ENCODE assay signal across 8 mouse cellular contexts in the genomic region with DNA sequence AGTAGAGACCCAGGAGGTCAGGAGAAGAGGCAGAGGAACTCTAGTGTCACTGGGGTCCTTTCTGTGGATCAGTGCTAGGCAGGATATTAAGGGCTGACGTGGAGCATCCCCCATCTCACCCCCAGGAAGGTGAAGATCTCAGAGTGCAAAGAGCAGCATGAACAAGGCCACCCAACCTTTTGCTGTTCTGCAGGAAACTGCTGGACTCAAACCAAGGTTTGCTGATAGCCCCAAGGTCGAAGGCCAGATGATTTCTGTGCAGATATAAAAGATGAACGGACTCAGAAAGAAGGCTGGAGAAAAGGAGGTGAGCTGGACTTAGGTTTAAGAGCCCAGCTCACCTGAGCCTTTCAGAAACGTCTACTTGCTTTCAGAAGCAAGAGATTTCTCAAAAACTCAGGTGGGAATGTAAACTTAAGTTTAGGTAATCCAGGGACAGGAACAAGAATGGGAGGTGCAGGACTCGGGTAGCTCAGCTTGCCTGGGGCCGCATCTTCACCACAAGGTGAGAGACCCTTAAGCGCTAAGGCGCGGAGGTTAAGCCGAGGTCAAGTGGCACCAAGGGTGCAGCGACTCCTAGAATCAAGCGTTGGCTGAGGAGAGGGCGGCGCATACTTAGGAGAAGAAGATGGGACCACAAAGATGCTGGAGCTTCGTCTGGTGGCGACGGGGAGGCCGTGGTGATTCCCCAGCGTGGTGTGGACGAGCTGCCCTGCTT. TPM values are rescaled to one million over a fixed set of nuclear protein-coding genes. Genes with fewer than 3 reads are reported as not detected.
DNase-seq lines count a peak whose midpoint lies in the region; ATAC-seq and TF ChIP-seq lines count a peak whose summit lies in the region.

No protein-coding gene starts in this region.

- H3K4me1 ChIP-seq in liver, adult 2 months (ENCODE audit: control insufficient read depth, insufficient read depth, low read length): no peaks in the 10 kb centered on the region; the same call in 1 of the 2 replicates
- H3K4me1 ChIP-seq in embryonic facial prominence, embryonic 15.5 days: peaks cover 39% of the 10 kb centered on the region
- H3K4me1 ChIP-seq in hindbrain, postnatal 0 days (ENCODE audit: insufficient read depth, low read length): peaks cover 3% of the 10 kb centered on the region; the same call in 1 of the 2 replicates
- peaks cover 31% of the 10 kb centered on the region for H3K4me1 ChIP-seq in neural tube, embryonic 12.5 days

- peak overlapping the region; percentile 44; the same call in 1 of the 2 replicates for H3K9ac ChIP-seq in liver, adult 2 months (ENCODE audit: low read depth, low read length)
- peak overlapping the region; percentile 50 for H3K9ac ChIP-seq in embryonic facial prominence, embryonic 15.5 days
- H3K9ac ChIP-seq in hindbrain, postnatal 0 days (replicated peaks; ENCODE audit: low read length): peak overlapping the region; percentile 71
- peak overlapping the region; percentile 80 for H3K9ac ChIP-seq in neural tube, embryonic 12.5 days

- H3K4me3 ChIP-seq in liver, adult 2 months (ENCODE audit: insufficient read depth, low read depth, low read length): peak overlapping the region; percentile 47; the same call in 1 of the 2 replicates
- H3K4me3 ChIP-seq in embryonic facial prominence, embryonic 15.5 days (replicated peaks): peak overlapping the region; percentile 75
- H3K4me3 ChIP-seq in hindbrain, postnatal 0 days (ENCODE audit: low read length): peak overlapping the region; percentile 62
- H3K4me3 ChIP-seq in neural tube, embryonic 12.5 days: peak overlapping the region; percentile 78

- no peaks in the 10 kb centered on the region for H3K9me3 ChIP-seq in embryonic facial prominence, embryonic 15.5 days (replicated peaks)
- H3K9me3 ChIP-seq in hindbrain, postnatal 0 days (ENCODE audit: low read length): no peaks in the 10 kb centered on the region
- no peaks in the 10 kb centered on the region for H3K9me3 ChIP-seq in neural tube, embryonic 12.5 days

- H3K4me2 ChIP-seq in embryonic facial prominence, embryonic 15.5 days (replicated peaks): peak overlapping the region; percentile 85
- H3K4me2 ChIP-seq in hindbrain, postnatal 0 days (ENCODE audit: low read depth, low read length): peak overlapping the region; percentile 70
- peak overlapping the region; percentile 75 for H3K4me2 ChIP-seq in neural tube, embryonic 12.5 days (replicated peaks)

- no peak for TF ChIP-seq POLR2A in liver, adult 2 months (IDR thresholded peaks at IDR 0.05; ENCODE audit: extremely low read depth, insufficient read depth, low read length)

- no peak for TF ChIP-seq CTCF in liver, adult 2 months (IDR thresholded peaks at IDR 0.05; ENCODE audit: low read depth, low read length)
- no peak for TF ChIP-seq CTCF in hindbrain, postnatal 0 days (IDR thresholded peaks at IDR 0.05; ENCODE audit: low read depth)

- H3K27me3 ChIP-seq in liver, adult 2 months (ENCODE audit: control insufficient read depth, insufficient read depth, low read length): peaks cover 10% of the 10 kb centered on the region
- H3K27me3 ChIP-seq in embryonic facial prominence, embryonic 15.5 days: peaks cover 7% of the 10 kb centered on the region; the same call in 1 of the 2 replicates
- H3K27me3 ChIP-seq in hindbrain, postnatal 0 days (ENCODE audit: insufficient read depth, low read length): no peaks in the 10 kb centered on the region
- H3K27me3 ChIP-seq in neural tube, embryonic 12.5 days (replicated peaks): no peaks in the 10 kb centered on the region

- no peaks in the 10 kb centered on the region for H3K79me2 ChIP-seq in liver, adult 2 months (ENCODE audit: control insufficient read depth, insufficient read depth, low read length)

- H3K27ac ChIP-seq in liver, adult 2 months (replicated peaks; ENCODE audit: insufficient read depth, low read depth, low read length): no peak overlapping the region
- H3K27ac ChIP-seq in embryonic facial prominence, embryonic 15.5 days (replicated peaks): peak overlapping the region; percentile 83; the same call in 1 of the 2 replicates
- peak overlapping the region; percentile 41 for H3K27ac ChIP-seq in hindbrain, postnatal 0 days
- H3K27ac ChIP-seq in neural tube, embryonic 12.5 days: peak overlapping the region; percentile 50; the same call in 1 of the 2 replicates

- no peak for ATAC-seq in embryonic facial prominence, embryonic 15.5 days (ENCODE audit: insufficient number of reproducible peaks, low FRiP score, low TSS enrichment, low read depth)
- no peak for ATAC-seq in hindbrain, postnatal 0 days
- ATAC-seq in neural tube, embryonic 12.5 days (ENCODE audit: low FRiP score, low read depth): no peak

- no peaks in the 10 kb centered on the region for H3K36me3 ChIP-seq in liver, adult 2 months (ENCODE audit: control insufficient read depth, insufficient read depth, low read length)
- no peaks in the 10 kb centered on the region for H3K36me3 ChIP-seq in embryonic facial prominence, embryonic 15.5 days
- no peaks in the 10 kb centered on the region for H3K36me3 ChIP-seq in hindbrain, postnatal 0 days (ENCODE audit: insufficient read depth, low read length)
- no peaks in the 10 kb centered on the region for H3K36me3 ChIP-seq in neural tube, embryonic 12.5 days

- 12% methylated on average over 20 of the region's 20 CpGs for WGBS in liver, adult 2 months
- WGBS in embryonic facial prominence, embryonic 15.5 days: 8% methylated on average over 20 of the region's 20 CpGs
- WGBS in hindbrain, postnatal 0 days: 10% methylated on average over 20 of the region's 20 CpGs
- 10% methylated on average over 20 of the region's 20 CpGs for WGBS in neural tube, embryonic 12.5 days

- no peak for DNase-seq in liver, adult 2 months (ENCODE audit: extremely low read depth, low read depth, low spot score)
- DNase-seq in liver: no peak
- DNase-seq in hindbrain, postnatal 0 days (ENCODE audit: low spot score): no peak
- DNase-seq in right cerebral cortex, adult 2 months (ENCODE audit: low spot score in 2 of 2): no peak
- DNase-seq in left cerebral cortex, adult 11 months (ENCODE audit: low spot score): no peak
- DNase-seq in spleen, postnatal 10 days (ENCODE audit: low spot score in 2 of 2): no peak

RNA-seq across cellular contexts. Expression of a gene that starts 0.6 kb away (rescaled TPM):
- total RNA-seq in liver, adult 2 months (2014; rRNA removed): 0.07 and 0.09 TPM in 2 replicates
- polyA plus RNA-seq in liver, adult 2 months (2012; rRNA removed): 0.19 and 0.22 TPM in 2 replicates
- 6.2 and 6.9 TPM in 2 replicates for polyA plus RNA-seq in embryonic facial prominence, embryonic 15.5 days (2015; fragmentation: Nextera tagmentation; extraction: Ambion mirVana)
- 18.7 and 19.3 TPM in 2 replicates for total RNA-seq in hindbrain, postnatal 0 days (2014; rRNA removed)
- polyA plus RNA-seq in hindbrain, postnatal 0 days (2015; fragmentation: Nextera tagmentation; extraction: Ambion mirVana): 5.4 TPM in 2 replicates
- polyA plus RNA-seq in neural tube, embryonic 12.5 days (2016; fragmentation: Nextera tagmentation; extraction: Ambion mirVana): 3.8 and 4.3 TPM in 2 replicates

RNA-seq across cellular contexts. Expression of a gene that starts 10.0 kb away (rescaled TPM):
- total RNA-seq in liver, adult 2 months (2014; rRNA removed): 288 and 295 TPM in 2 replicates
- 230 and 257 TPM in 2 replicates for polyA plus RNA-seq in liver, adult 2 months (2012; rRNA removed)
- polyA plus RNA-seq in embryonic facial prominence, embryonic 15.5 days (2015; fragmentation: Nextera tagmentation; extraction: Ambion mirVana): 160 and 168 TPM in 2 replicates
- total RNA-seq in hindbrain, postnatal 0 days (2014; rRNA removed): 158 and 161 TPM in 2 replicates
- polyA plus RNA-seq in hindbrain, postnatal 0 days (2015; fragmentation: Nextera tagmentation; extraction: Ambion mirVana): 215 TPM in 2 replicates
- polyA plus RNA-seq in neural tube, embryonic 12.5 days (2016; fragmentation: Nextera tagmentation; extraction: Ambion mirVana): 128 and 133 TPM in 2 replicates

RNA-seq across cellular contexts. Expression of a gene that starts 20.1 kb away (rescaled TPM):
- 12.2 and 12.6 TPM in 2 replicates for total RNA-seq in liver, adult 2 months (2014; rRNA removed)
- polyA plus RNA-seq in liver, adult 2 months (2012; rRNA removed): 15.1 and 27.0 TPM in 2 replicates
- 246 and 259 TPM in 2 replicates for polyA plus RNA-seq in embryonic facial prominence, embryonic 15.5 days (2015; fragmentation: Nextera tagmentation; extraction: Ambion mirVana)
- 109 and 118 TPM in 2 replicates for total RNA-seq in hindbrain, postnatal 0 days (2014; rRNA removed)
- 258 and 268 TPM in 2 replicates for polyA plus RNA-seq in hindbrain, postnatal 0 days (2015; fragmentation: Nextera tagmentation; extraction: Ambion mirVana)
- polyA plus RNA-seq in neural tube, embryonic 12.5 days (2016; fragmentation: Nextera tagmentation; extraction: Ambion mirVana): 288 and 289 TPM in 2 replicates
